Mouse (Mus musculus) E14TG2a.4 (cell line): Measurements from ENCODE around the gene Map3k13.

Source experiments
- CTCF ChIP-seq: conservative IDR thresholded peaks from 2 replicates; pipeline ENCODE4 v1.5.1; 2014; ENCODE audit warnings: low read length
- NANOG ChIP-seq: IDR thresholded peaks from 2 replicates; pipeline ENCODE4 v1.6.1; 2014; ENCODE audit warnings: borderline replicate concordance, low read length, mixed read lengths
- POU5F1 ChIP-seq: IDR thresholded peaks from 2 replicates; pipeline ENCODE4 v1.6.1; 2014; ENCODE audit warnings: low read length, borderline replicate concordance

GRCm38 (mm10) chr16:21794697-21795045 is 525 bp downstream of the Map3k13 start:
- TF ChIP-seq CTCF (no peak), NANOG (no peak), POU5F1 (no peak)
